Mouse (Mus musculus) mouse trophoblast stem cell (cell line): ENCODE data around the gene Mgrn1.

Source experiments
- in situ Hi-C, 2 experiments: fragments of 300-500 bp; cut with MseI, MboI; formaldehyde crosslinking; loops; 2 replicates in 1 of 2; 3 replicates in 1 of 2; pipeline ENCODE4 v1.15.1; 2025

Mgrn1 gene

GRCm38 (mm10) chr16:4906559-4906958 is 20.5 kb downstream of the Mgrn1 start:
- in situ Hi-C loops: no loop called here

- in situ Hi-C loops: no loop called here
Observed at GRCm38 (mm10) chr16:4907386-4907785, 21.3 kb downstream of the Mgrn1 start.

- in situ Hi-C loops: no loop called here
Observed at GRCm38 (mm10) chr16:4907972-4908371, 21.9 kb downstream of the Mgrn1 start.

GRCm38 (mm10) chr16:4909745-4910144 is 23.7 kb downstream of the Mgrn1 start:
- in situ Hi-C loops: no loop called here

- in situ Hi-C loops: no loop called here
Observed at GRCm38 (mm10) chr16:4910758-4911157, 24.7 kb downstream of the Mgrn1 start.

GRCm38 (mm10) chr16:4912074-4912648 is 26.1 kb downstream of the Mgrn1 start:
- in situ Hi-C loops: no loop called here

GRCm38 (mm10) chr16:4912907-4913782 is 27.1 kb downstream of the Mgrn1 start:
- in situ Hi-C loops: no loop called here

- in situ Hi-C loops: no loop called here
Observed at GRCm38 (mm10) chr16:4913783-4914735, 28.0 kb downstream of the Mgrn1 start.

GRCm38 (mm10) chr16:4915931-4916330 is 29.9 kb downstream of the Mgrn1 start:
- in situ Hi-C loops: no loop called here

- in situ Hi-C loops: no loop called here
Observed at GRCm38 (mm10) chr16:4916608-4917007, 30.6 kb downstream of the Mgrn1 start.

GRCm38 (mm10) chr16:4920556-4920955 is 34.5 kb downstream of the Mgrn1 start:
- in situ Hi-C loops: no loop called here

- in situ Hi-C loops: no loop called here
Observed at GRCm38 (mm10) chr16:4922481-4922880, 36.4 kb downstream of the Mgrn1 start.

GRCm38 (mm10) chr16:4923996-4924395 is 37.9 kb downstream of the Mgrn1 start:
- in situ Hi-C loops: no loop called here

GRCm38 (mm10) chr16:4927967-4928366 is 41.9 kb downstream of the Mgrn1 start:
- in situ Hi-C loops: no loop called here

GRCm38 (mm10) chr16:4928474-4928873 is 42.4 kb downstream of the Mgrn1 start:
- in situ Hi-C loops: no loop called here

GRCm38 (mm10) chr16:4932429-4932828 is 46.4 kb downstream of the Mgrn1 start:
- in situ Hi-C loops: no loop called here

- in situ Hi-C loops: no loop called here
Observed at GRCm38 (mm10) chr16:4935430-4935829, 49.4 kb downstream of the Mgrn1 start.

- in situ Hi-C loops: no loop called here
Observed at GRCm38 (mm10) chr16:4935931-4936703, 50.1 kb downstream of the Mgrn1 start.

GRCm38 (mm10) chr16:4937351-4938190 is 51.5 kb downstream of the Mgrn1 start:
- in situ Hi-C loops: no loop called here

GRCm38 (mm10) chr16:4938461-4938860 is 52.4 kb downstream of the Mgrn1 start, which contains the start of gene Nudt16l1:
Gene Nudt16l1, plus strand, starts transcription at chr16:4938761.
- in situ Hi-C loops: no loop called here
